Mouse (Mus musculus): Measurements from ENCODE around the gene St8sia4. TPM values are rescaled to one million over a fixed set of nuclear protein-coding genes. Genes with fewer than 3 reads are reported as not detected.
"Not testable (repeated sequence)": the region's sequence is repeated elsewhere in the genome, so short reads cannot be mapped to it uniquely, and the experiment has no call there.

The St8sia4 gene
- polyA plus RNA-seq, 1 experiment from 2014 or later: 2.6 TPM

- H3K36me3 ChIP-seq (ENCODE audit: control insufficient read depth, insufficient read depth, low read length): no peaks in the 10 kb centered on the region
- 86% methylated on average over 1 of the region's 1 CpGs for WGBS
- H3K9ac ChIP-seq (ENCODE audit: low read depth, low read length): no peak overlapping the region
- no peak overlapping the region for H3K27ac ChIP-seq (ENCODE audit: low read depth, low read length)
- no peaks in the 10 kb centered on the region for H3K9me3 ChIP-seq (ENCODE audit: control insufficient read depth, low read length)
- H3K4me1 ChIP-seq (replicated peaks; ENCODE audit: control insufficient read depth, insufficient read depth, low read length): no peaks in the 10 kb centered on the region
- no peak for DNase-seq (ENCODE audit: low spot score)
- no peaks in the 10 kb centered on the region for H3K27me3 ChIP-seq (replicated peaks; ENCODE audit: control insufficient read depth, insufficient read depth, low read length)
- no peak overlapping the region for H3K4me2 ChIP-seq
- no peak overlapping the region for H3K4me3 ChIP-seq (ENCODE audit: low read depth, low read length)
- no peak for ATAC-seq (replicated peaks; ENCODE audit: low FRiP score)
Measured at GRCm38 (mm10) chr1:95583310-95583709, 84.1 kb downstream of the St8sia4 start.

GRCm38 (mm10) chr1:95582264-95582663, 85.1 kb downstream of the St8sia4 start:
- Histone ChIP-seq H3K4me3 (ENCODE audit: low read depth, low read length) (no peak overlapping the region), H3K27me3 (replicated peaks; ENCODE audit: control insufficient read depth, insufficient read depth, low read length) (no peaks in the 10 kb centered on the region), H3K9ac (ENCODE audit: low read depth, low read length) (no peak overlapping the region), H3K36me3 (ENCODE audit: control insufficient read depth, insufficient read depth, low read length) (no peaks in the 10 kb centered on the region), H3K4me2 (no peak overlapping the region), H3K9me3 (ENCODE audit: control insufficient read depth, low read length) (no peaks in the 10 kb centered on the region), H3K4me1 (replicated peaks; ENCODE audit: control insufficient read depth, insufficient read depth, low read length) (no peaks in the 10 kb centered on the region), H3K27ac (ENCODE audit: low read depth, low read length) (no peak overlapping the region)
- WGBS: 51% methylated on average over 1 of the region's 1 CpGs
- DNase-seq (ENCODE audit: low spot score): no peak
- no peak for ATAC-seq (replicated peaks; ENCODE audit: low FRiP score)

GRCm38 (mm10) chr1:95572619-95573540, 94.5 kb downstream of the St8sia4 start:
- Histone ChIP-seq H3K27me3 (replicated peaks; ENCODE audit: control insufficient read depth, insufficient read depth, low read length) (no peaks in the 10 kb centered on the region), H3K4me3 (ENCODE audit: low read depth, low read length) (no peak overlapping the region)

GRCm38 (mm10) chr1:95571106-95571505, 96.3 kb downstream of the St8sia4 start:
- DNase-seq (ENCODE audit: low spot score): no peak
- no peaks in the 10 kb centered on the region for H3K4me1 ChIP-seq (replicated peaks; ENCODE audit: control insufficient read depth, insufficient read depth, low read length)
- no peak overlapping the region for H3K4me3 ChIP-seq (ENCODE audit: low read depth, low read length)
- H3K4me2 ChIP-seq: no peak overlapping the region
- H3K27me3 ChIP-seq (replicated peaks; ENCODE audit: control insufficient read depth, insufficient read depth, low read length): no peaks in the 10 kb centered on the region
- no peaks in the 10 kb centered on the region for H3K9me3 ChIP-seq (ENCODE audit: control insufficient read depth, low read length)
- 62% methylated on average over 1 of the region's 1 CpGs for WGBS
- ATAC-seq (replicated peaks; ENCODE audit: low FRiP score): no peak
- no peak overlapping the region for H3K27ac ChIP-seq (ENCODE audit: low read depth, low read length)
- H3K36me3 ChIP-seq (ENCODE audit: control insufficient read depth, insufficient read depth, low read length): no peaks in the 10 kb centered on the region
- H3K9ac ChIP-seq (ENCODE audit: low read depth, low read length): no peak overlapping the region

More at GRCm38 (mm10) chr1:95572619-95573540, 94.5 kb downstream of the St8sia4 start:
- DNase-seq (ENCODE audit: low spot score) (no peak), ATAC-seq (replicated peaks; ENCODE audit: low FRiP score) (no peak)
- H3K9me3 ChIP-seq (ENCODE audit: control insufficient read depth, low read length): no peaks in the 10 kb centered on the region
- no peaks in the 10 kb centered on the region for H3K36me3 ChIP-seq (ENCODE audit: control insufficient read depth, insufficient read depth, low read length)
- no peaks in the 10 kb centered on the region for H3K4me1 ChIP-seq (replicated peaks; ENCODE audit: control insufficient read depth, insufficient read depth, low read length)
- H3K27ac ChIP-seq (ENCODE audit: low read depth, low read length): no peak overlapping the region
- no peak overlapping the region for H3K9ac ChIP-seq (ENCODE audit: low read depth, low read length)
- no peak overlapping the region for H3K4me2 ChIP-seq
- 83% methylated on average over 9 of the region's 9 CpGs for WGBS

- H3K27ac ChIP-seq (ENCODE audit: low read depth, low read length); H3K9me3 ChIP-seq (ENCODE audit: control insufficient read depth, low read length); H3K36me3 ChIP-seq (ENCODE audit: control insufficient read depth, insufficient read depth, low read length); ATAC-seq (replicated peaks; ENCODE audit: low FRiP score); DNase-seq (ENCODE audit: low spot score); H3K9ac ChIP-seq (ENCODE audit: low read depth, low read length); H3K4me2 ChIP-seq; H3K4me1 ChIP-seq (replicated peaks; ENCODE audit: control insufficient read depth, insufficient read depth, low read length); H3K27me3 ChIP-seq (replicated peaks; ENCODE audit: control insufficient read depth, insufficient read depth, low read length); H3K4me3 ChIP-seq (ENCODE audit: low read depth, low read length): not testable (repeated sequence)
Measured at GRCm38 (mm10) chr1:95554556-95554955, 112.8 kb downstream of the St8sia4 start.

GRCm38 (mm10) chr1:95541460-95541859, 125.9 kb downstream of the St8sia4 start:
- H3K27me3 ChIP-seq (replicated peaks; ENCODE audit: control insufficient read depth, insufficient read depth, low read length): no peaks in the 10 kb centered on the region
- no peak overlapping the region for H3K9ac ChIP-seq (ENCODE audit: low read depth, low read length)
- no peak for ATAC-seq (replicated peaks; ENCODE audit: low FRiP score)
- no peak for DNase-seq (ENCODE audit: low spot score)
- H3K4me1 ChIP-seq (replicated peaks; ENCODE audit: control insufficient read depth, insufficient read depth, low read length): no peaks in the 10 kb centered on the region
- no peak overlapping the region for H3K4me2 ChIP-seq
- H3K4me3 ChIP-seq (ENCODE audit: low read depth, low read length): no peak overlapping the region
- H3K36me3 ChIP-seq (ENCODE audit: control insufficient read depth, insufficient read depth, low read length): no peaks in the 10 kb centered on the region
- H3K27ac ChIP-seq (ENCODE audit: low read depth, low read length): no peak overlapping the region
- no peaks in the 10 kb centered on the region for H3K9me3 ChIP-seq (ENCODE audit: control insufficient read depth, low read length)
- 60% methylated on average over 3 of the region's 3 CpGs for WGBS

Data from liver, embryonic 11.5 days (tissue).